Mouse (Mus musculus) MEL (cell line): ENCODE results near the gene Arl2bp.

Experiments
- CHD1 ChIP-seq: IDR thresholded peaks from 2 replicates; pipeline ENCODE4 v1.6.1; 2012; ENCODE audit warnings: low read depth, mild to moderate bottlenecking, inconsistent platforms, low read length, improper control_type of control experiment
- CTCF ChIP-seq, 3 experiments: IDR thresholded peaks in 2 of 3; conservative IDR thresholded peaks in 1 of 3; 2 replicates each; pipeline ENCODE4 v1.5.1; 2011 to 2012; ENCODE audit warnings: low read length in 3 of 3, low read depth in 2 of 3, mild to moderate bottlenecking in 2 of 3, improper control_type of control experiment in 1 of 3, inconsistent platforms in 1 of 3, mixed read lengths in 1 of 3, moderate library complexity in 1 of 3; ENCODE audit not compliant: control insufficient read depth in 1 of 3, insufficient read depth in 1 of 3, poor library complexity in 1 of 3, severe bottlenecking in 1 of 3
- JUND ChIP-seq: IDR thresholded peaks from 2 replicates; pipeline ENCODE4 v1.6.1; 2011; ENCODE audit warnings: low read depth, mild to moderate bottlenecking, improper control_type of control experiment, low read length
- KAT2A ChIP-seq: conservative IDR thresholded peaks from 2 replicates; pipeline ENCODE4 v1.6.1; 2012; ENCODE audit warnings: low read depth, low read length, improper control_type of control experiment, inconsistent platforms
- MAFK ChIP-seq: IDR thresholded peaks from 2 replicates; pipeline ENCODE4 v1.6.1; 2011; ENCODE audit warnings: low read depth, mild to moderate bottlenecking, low read length, improper control_type of control experiment, borderline replicate concordance
- MAX ChIP-seq: IDR thresholded peaks from 2 replicates; pipeline ENCODE4 v1.6.1; 2011; ENCODE audit warnings: low read length, improper control_type of control experiment
- MAZ ChIP-seq: IDR thresholded peaks from 2 replicates; pipeline ENCODE4 v1.6.1; 2012; ENCODE audit warnings: low read depth, mild to moderate bottlenecking, inconsistent platforms, low read length, improper control_type of control experiment
- MEF2A ChIP-seq: IDR thresholded peaks from 2 replicates; pipeline ENCODE4 v1.6.1; 2014; ENCODE audit warnings: low read depth, mild to moderate bottlenecking, inconsistent platforms, low read length, improper control_type of control experiment; ENCODE audit not compliant: poor library complexity, insufficient replicate concordance, severe bottlenecking; ENCODE audit errors: extremely low read depth
- POLR2A ChIP-seq, 2 experiments: IDR thresholded peaks; 2 replicates each; pipeline ENCODE4 v1.6.1; 2011 to 2012; ENCODE audit warnings: low read length in 2 of 2, mild to moderate bottlenecking in 2 of 2, control low read depth in 1 of 2, improper control_type of control experiment in 1 of 2, low read depth in 1 of 2, moderate library complexity in 1 of 2; ENCODE audit not compliant: control insufficient read depth in 1 of 2, insufficient read depth in 1 of 2, poor library complexity in 1 of 2
- POLR2AphosphoS2 ChIP-seq: IDR thresholded peaks from 2 replicates; pipeline ENCODE4 v1.6.1; 2011; ENCODE audit warnings: low read length, improper control_type of control experiment
- SIN3A ChIP-seq: IDR thresholded peaks from 2 replicates; pipeline ENCODE4 v1.6.1; 2012; ENCODE audit warnings: low read length, improper control_type of control experiment, inconsistent platforms
- ZNF384 ChIP-seq: IDR thresholded peaks from 2 replicates; pipeline ENCODE4 v1.6.1; 2012; ENCODE audit warnings: low read depth, mild to moderate bottlenecking, inconsistent platforms, low read length, improper control_type of control experiment

DNA sequence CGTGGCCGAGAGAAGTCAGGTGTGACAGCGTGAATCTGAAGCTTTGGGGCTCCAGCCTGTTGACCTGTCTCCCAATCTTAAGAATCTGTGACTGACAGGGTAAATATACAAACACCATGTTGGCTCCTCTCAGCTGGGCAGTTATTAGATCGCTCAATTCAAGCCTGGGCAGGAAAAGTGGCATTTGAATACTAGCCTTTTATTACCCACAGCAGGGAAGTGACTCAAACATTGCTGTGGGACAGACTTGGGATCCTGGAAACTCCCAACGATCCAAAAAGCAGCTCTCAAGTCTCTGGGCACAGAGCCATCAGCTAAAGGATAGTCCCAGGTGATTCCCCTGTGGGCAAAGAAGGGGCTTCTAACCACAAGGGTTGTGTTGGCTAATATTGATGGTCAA is 48.2 kb downstream of the Arl2bp start:
- TF ChIP-seq POLR2AphosphoS2 (no peak), KAT2A (no peak), POLR2A (IDR thresholded peaks at IDR 0.05; ENCODE audit: control insufficient read depth in 1 of 2, insufficient read depth in 1 of 2, low read depth in 1 of 2, low read length in 2 of 2, poor library complexity in 1 of 2) (no peak), MAFK (no peak), CTCF (IDR thresholded peaks at IDR 0.05 in 2 of 3, conservative IDR thresholded peaks at IDR 0.05 in 1 of 3; ENCODE audit: control insufficient read depth in 1 of 3, insufficient read depth in 1 of 3, low read depth in 2 of 3, low read length in 3 of 3, poor library complexity in 1 of 3, severe bottlenecking in 1 of 3) (no peak), ZNF384 (no peak), JUND (no peak), SIN3A (no peak), CHD1 (no peak), MEF2A (no peak), MAZ (no peak), MAX (no peak)
